Mouse (Mus musculus) midbrain, embryonic 16.5 days (tissue): ENCODE data around the gene Ttc38. TPM values are rescaled to one million over a fixed set of nuclear protein-coding genes. Genes with fewer than 3 reads are reported as not detected.
A peak's percentile ranks its signal among the peaks of the same experiment; 100 is the strongest.
"Not testable (repeated sequence)": the region's sequence is repeated elsewhere in the genome, so short reads cannot be mapped to it uniquely, and the experiment has no call there.

ENCODE experiments used
- ATAC-seq: fragments of 200-750 bp; cut with Nextera tagmentation; 2 replicates; pipeline ENCODE4 v1.8.0; 2017; ENCODE audit warnings: moderate TSS enrichment
- H3K27ac ChIP-seq: fragments of 300-500 bp; sonication (generic); 2 replicates; pipeline ENCODE4 v1.5.1; 2014; ENCODE audit warnings: mild to moderate bottlenecking, low read length, mixed read lengths
- H3K27me3 ChIP-seq: fragments of 300-500 bp; sonication (generic); 2 replicates; pipeline ENCODE4 v1.6.1; 2014; ENCODE audit warnings: low read depth, low read length, mixed read lengths; ENCODE audit not compliant: control insufficient read depth, insufficient read depth
- H3K36me3 ChIP-seq: fragments of 300-500 bp; sonication (generic); 2 replicates; pipeline ENCODE4 v1.6.1; 2014; ENCODE audit warnings: mild to moderate bottlenecking, low read length, moderate library complexity, mixed read lengths; ENCODE audit not compliant: control insufficient read depth, insufficient read depth
- H3K4me1 ChIP-seq: fragments of 300-500 bp; sonication (generic); 2 replicates; pipeline ENCODE4 v1.6.1; 2014; ENCODE audit warnings: mild to moderate bottlenecking, low read length, mixed read lengths; ENCODE audit not compliant: control insufficient read depth, insufficient read depth
- H3K4me2 ChIP-seq: fragments of 300-500 bp; sonication (generic); 2 replicates; pipeline ENCODE4 v1.6.1; 2014; ENCODE audit warnings: mild to moderate bottlenecking, low read length, mixed read lengths
- H3K4me3 ChIP-seq: fragments of 300-500 bp; sonication (generic); 2 replicates; pipeline ENCODE4 v1.5.1; 2014; ENCODE audit warnings: low read depth, mild to moderate bottlenecking, low read length, moderate library complexity, mixed read lengths
- H3K9ac ChIP-seq: fragments of 300-500 bp; sonication (generic); 2 replicates; pipeline ENCODE4 v1.6.1; 2014; ENCODE audit warnings: low read depth, low read length, mixed read lengths
- H3K9me3 ChIP-seq: fragments of 300-500 bp; sonication (generic); replicated peaks from 2 replicates; pipeline ENCODE4 v1.6.1; 2014; ENCODE audit warnings: mild to moderate bottlenecking, low read length, mixed read lengths; ENCODE audit not compliant: control insufficient read depth, poor library complexity, severe bottlenecking
- WGBS: fragments of 180-500 bp; shearing (Covaris S2); extraction: QIAGEN DNeasy Blood & Tissue Kit; methylation state at CpG from one replicate; pipeline ENCODE4 v1.1.7; 2014; 5-methylcytosine and 5-hydroxymethylcytosine counted together
- polyA plus RNA-seq: library from polyadenylated mRNA; unstranded; fragments of >200 nt; fragmentation: Nextera tagmentation; extraction: Ambion mirVana; gene quantifications from 2 replicates; pipeline ENCODE4 v1.2.1, GENCODE M21; 2015

The Ttc38 gene
- polyA plus RNA-seq, 1 experiment from 2014 or later: 2.9 TPM

- not testable (repeated sequence) for H3K4me2 ChIP-seq, H3K4me1 ChIP-seq, H3K4me3 ChIP-seq, ATAC-seq, H3K9ac ChIP-seq, H3K9me3 ChIP-seq, H3K36me3 ChIP-seq, H3K27ac ChIP-seq, H3K27me3 ChIP-seq
- 92% methylated on average over 7 of the region's 7 CpGs for WGBS
Measured at GRCm38 (mm10) chr15:85865913-85866312, 33.8 kb downstream of the Ttc38 start.

- Histone ChIP-seq H3K9me3 (no peaks in the 10 kb centered on the region), H3K4me1 (no peaks in the 10 kb centered on the region), H3K27me3 (no peaks in the 10 kb centered on the region), H3K4me3 (no peak overlapping the region), H3K27ac (no peak overlapping the region), H3K9ac (no peak overlapping the region), H3K4me2 (no peak overlapping the region), H3K36me3 (no peaks in the 10 kb centered on the region)
- ATAC-seq: no peak
- WGBS: 46% methylated on average over 6 of the region's 6 CpGs
Measured at GRCm38 (mm10) chr15:85867696-85868095, 35.6 kb downstream of the Ttc38 start.

GRCm38 (mm10) chr15:85877336-85877735 is 45.2 kb downstream of the Ttc38 start:
- Histone ChIP-seq H3K4me1 (peaks cover 19% of the 10 kb centered on the region), H3K36me3 (no peaks in the 10 kb centered on the region), H3K9ac (no peak overlapping the region), H3K9me3 (no peaks in the 10 kb centered on the region), H3K27ac (no peak overlapping the region), H3K27me3 (no peaks in the 10 kb centered on the region), H3K4me2 (no peak overlapping the region), H3K4me3 (no peak overlapping the region)
- WGBS: 94% methylated on average over 7 of the region's 7 CpGs
- ATAC-seq: no peak

- H3K9me3 ChIP-seq: no peaks in the 10 kb centered on the region
- H3K9ac ChIP-seq: peak within 1 kb of the TSS; percentile 82
- peaks cover 19% of the 10 kb centered on the region for H3K4me1 ChIP-seq
- WGBS: under 1% methylated on average over 44 of the region's 50 CpGs
- peak; percentile 97 for ATAC-seq
- no peaks in the 10 kb centered on the region for H3K27me3 ChIP-seq
- H3K27ac ChIP-seq: peak within 1 kb of the TSS; percentile 87
- peak within 1 kb of the TSS; percentile 78 for H3K4me3 ChIP-seq
- H3K4me2 ChIP-seq: peak within 1 kb of the TSS; percentile 80
- H3K36me3 ChIP-seq: peaks cover 5% of the 10 kb centered on the region; the same call in 1 of the 2 replicates
Measured at GRCm38 (mm10) chr15:85878848-85879497, 46.9 kb downstream of the Ttc38 start, which contains the start of gene Trmu. TSS of gene Trmu (plus strand) at chr15:85879312.

GRCm38 (mm10) chr15:85879498-85879895 is 47.4 kb downstream of the Ttc38 start:
- H3K27ac ChIP-seq: peak overlapping the region; percentile 87
- H3K9me3 ChIP-seq: no peaks in the 10 kb centered on the region
- WGBS: under 1% methylated on average over 18 of the region's 18 CpGs
- peaks cover 5% of the 10 kb centered on the region; the same call in 1 of the 2 replicates for H3K36me3 ChIP-seq
- peak overlapping the region; percentile 82 for H3K9ac ChIP-seq
- H3K4me3 ChIP-seq: peak overlapping the region; percentile 78
- peak; percentile 27 for ATAC-seq
- no peaks in the 10 kb centered on the region for H3K27me3 ChIP-seq
- H3K4me2 ChIP-seq: peak overlapping the region; percentile 80
- peaks cover 19% of the 10 kb centered on the region for H3K4me1 ChIP-seq

GRCm38 (mm10) chr15:85885606-85886005 is 53.5 kb downstream of the Ttc38 start:
- Histone ChIP-seq H3K9ac (no peak overlapping the region), H3K4me3 (no peak overlapping the region), H3K27ac (no peak overlapping the region), H3K4me2 (no peak overlapping the region), H3K4me1 (peaks cover 4% of the 10 kb centered on the region), H3K9me3 (no peaks in the 10 kb centered on the region), H3K36me3 (peaks cover 27% of the 10 kb centered on the region), H3K27me3 (no peaks in the 10 kb centered on the region)
- ATAC-seq: no peak
- WGBS: 92% methylated on average over 5 of the region's 5 CpGs

- Histone ChIP-seq H3K36me3 (peaks cover 40% of the 10 kb centered on the region), H3K9me3 (no peaks in the 10 kb centered on the region), H3K4me1 (no peaks in the 10 kb centered on the region), H3K4me2 (no peak overlapping the region), H3K9ac (no peak overlapping the region), H3K4me3 (no peak overlapping the region), H3K27me3 (no peaks in the 10 kb centered on the region), H3K27ac (no peak overlapping the region)
- 97% methylated on average over 4 of the region's 4 CpGs for WGBS
- no peak for ATAC-seq
Measured at GRCm38 (mm10) chr15:85889235-85889634, 57.1 kb downstream of the Ttc38 start.

- no peaks in the 10 kb centered on the region for H3K9me3 ChIP-seq
- ATAC-seq: no peak
- no peak overlapping the region for H3K27ac ChIP-seq
- no peaks in the 10 kb centered on the region for H3K27me3 ChIP-seq
- no peak overlapping the region for H3K4me2 ChIP-seq
- 68% methylated on average over 10 of the region's 10 CpGs for WGBS
- H3K36me3 ChIP-seq: peaks cover 30% of the 10 kb centered on the region
- H3K4me3 ChIP-seq: no peak overlapping the region
- H3K4me1 ChIP-seq: no peaks in the 10 kb centered on the region
- no peak overlapping the region for H3K9ac ChIP-seq
Measured at GRCm38 (mm10) chr15:85891971-85892370, 59.9 kb downstream of the Ttc38 start.

GRCm38 (mm10) chr15:85892498-85893118 is 60.5 kb downstream of the Ttc38 start:
- Histone ChIP-seq H3K9ac (no peak overlapping the region), H3K27me3 (no peaks in the 10 kb centered on the region), H3K4me1 (no peaks in the 10 kb centered on the region), H3K4me3 (no peak overlapping the region), H3K36me3 (peaks cover 36% of the 10 kb centered on the region), H3K27ac (peak overlapping the region; percentile 58), H3K9me3 (no peaks in the 10 kb centered on the region), H3K4me2 (no peak overlapping the region)
- peak; percentile 78 for ATAC-seq
- WGBS: 43% methylated on average over 13 of the region's 13 CpGs
